Mouse (Mus musculus): ENCODE data around the gene Ebf3.
A peak's percentile ranks its signal among the peaks of the same experiment; 100 is the strongest.

The Ebf3 gene

DNA sequence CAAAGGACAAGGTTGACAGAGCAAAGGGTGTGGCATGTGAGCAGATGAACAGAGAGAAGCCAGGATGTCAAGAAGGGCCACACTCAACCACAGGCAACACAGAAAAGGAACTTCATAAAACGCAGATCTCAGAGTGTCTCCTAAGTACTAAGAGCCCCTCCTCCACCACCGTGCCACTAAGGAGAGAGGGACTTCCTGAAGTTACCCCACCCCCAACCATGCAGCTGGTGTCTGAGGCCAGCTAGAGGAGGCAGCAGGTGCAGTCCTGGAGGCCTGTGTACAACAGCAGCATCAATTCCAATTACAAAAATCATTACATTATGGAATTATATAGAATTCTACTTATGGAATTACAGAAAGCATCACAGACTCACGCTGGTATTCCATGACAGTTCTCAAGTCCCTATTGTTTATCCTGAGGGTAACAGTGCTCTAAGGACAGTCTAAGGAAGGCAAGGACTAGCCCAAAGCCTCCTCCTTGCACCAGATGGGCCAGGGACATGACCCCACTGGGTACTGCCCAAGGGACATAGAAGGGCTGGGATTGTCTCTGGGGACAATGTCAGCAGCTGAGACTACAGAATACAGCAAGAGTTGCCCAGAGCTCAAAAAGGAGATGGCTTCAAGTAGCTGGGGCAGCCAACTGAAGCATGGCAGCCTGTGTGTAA lies 24.8 kb downstream of the Ebf3 start:
- DNase-seq (ENCODE audit: low read depth, low spot score) = no peak

GRCm38 (mm10) chr7:137278171-137278570 lies 36.1 kb downstream of the Ebf3 start:
- DNase-seq (ENCODE audit: low read depth, low spot score) = no peak

DNA sequence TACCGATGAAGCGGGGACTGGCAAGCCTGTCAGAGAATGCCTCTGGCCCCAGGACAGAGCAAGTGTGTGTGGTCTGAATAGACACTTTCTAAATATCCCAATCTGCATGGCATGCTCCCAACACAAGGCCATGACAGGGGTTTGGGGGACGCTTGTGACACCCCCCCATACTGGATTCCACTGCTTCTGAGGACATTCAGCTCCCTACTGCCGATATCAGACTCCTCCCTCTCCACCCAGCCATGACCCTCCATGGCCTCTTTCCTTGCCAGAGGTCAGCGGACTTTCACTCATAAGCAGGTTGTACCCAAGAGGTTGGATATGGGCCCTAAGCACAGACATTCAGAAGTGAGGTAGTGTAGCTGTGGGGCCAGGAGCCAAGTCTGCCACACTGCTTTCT lies 36.5 kb downstream of the Ebf3 start:
- DNase-seq (ENCODE audit: low read depth, low spot score) = no peak

DNA sequence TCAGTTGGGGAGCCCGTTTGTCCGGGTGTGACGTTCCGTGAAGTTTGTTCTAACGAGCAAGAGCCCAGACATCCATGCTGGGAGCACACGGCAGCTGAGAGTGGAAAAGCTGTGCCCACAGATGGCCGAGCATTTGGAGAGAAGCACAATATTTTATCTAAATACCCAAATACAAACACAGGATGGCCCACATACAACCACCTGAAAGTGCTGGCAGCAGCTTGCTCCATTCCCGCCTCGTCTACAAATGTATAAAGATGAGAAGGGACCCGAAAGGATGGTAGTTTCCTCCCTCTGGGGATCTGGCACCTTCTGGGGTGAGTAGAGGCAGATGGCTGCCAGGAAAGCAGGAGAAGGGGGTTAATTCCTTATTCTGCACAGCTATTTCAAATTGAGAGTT lies 42.0 kb downstream of the Ebf3 start:
- no peak for DNase-seq (ENCODE audit: low read depth, low spot score)

- DNase-seq (ENCODE audit: low read depth, low spot score) = peak; percentile 51
Measured at GRCm38 (mm10) chr7:137268452-137269155, 45.6 kb downstream of the Ebf3 start.

DNA sequence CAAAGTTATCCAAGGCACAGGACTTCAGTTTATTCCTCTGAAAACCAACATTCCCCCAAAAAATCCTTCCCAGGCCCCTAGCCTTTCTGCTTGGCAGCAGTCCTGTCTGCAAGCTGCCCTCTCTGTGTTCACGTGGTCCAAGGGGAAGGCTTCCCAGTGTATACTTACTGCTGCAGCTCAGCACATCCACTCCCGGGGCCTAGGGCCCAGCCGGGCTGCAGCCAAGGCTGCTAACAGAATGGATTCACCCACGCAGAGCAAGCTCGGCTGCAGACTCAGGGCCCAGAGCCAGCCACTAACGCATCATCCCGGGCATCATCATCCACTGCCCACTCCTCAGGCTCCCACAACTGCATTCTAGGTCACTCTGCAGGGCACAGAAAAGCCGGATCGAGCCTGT lies 46.8 kb downstream of the Ebf3 start:
- DNase-seq (ENCODE audit: low read depth, low spot score) = no peak

GRCm38 (mm10) chr7:137266575-137266974 lies 47.7 kb downstream of the Ebf3 start:
- no peak for DNase-seq (ENCODE audit: low read depth, low spot score)

DNA sequence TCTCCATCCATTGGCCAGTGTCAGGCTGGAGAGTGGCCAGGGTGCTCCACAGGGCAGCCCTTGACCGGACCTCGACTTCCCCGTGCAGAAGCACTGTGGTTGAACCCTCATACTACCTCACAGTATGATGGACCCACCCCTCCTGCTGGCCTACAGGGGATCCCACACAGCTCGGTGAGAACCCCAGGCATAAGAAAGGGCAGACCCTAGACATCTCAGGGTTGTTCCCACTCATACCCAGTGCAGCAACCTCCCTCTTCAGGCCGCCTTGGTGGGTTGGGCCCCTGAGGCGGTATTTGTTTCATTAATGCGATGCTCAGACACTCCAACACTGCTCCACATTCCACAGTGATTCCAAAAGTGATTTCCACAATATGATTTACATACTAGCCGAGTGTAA lies 51.9 kb downstream of the Ebf3 start:
- no peak for DNase-seq (ENCODE audit: low read depth, low spot score)

GRCm38 (mm10) chr7:137246213-137246872 lies 67.9 kb downstream of the Ebf3 start:
- peak; percentile 51 for DNase-seq (ENCODE audit: low read depth, low spot score)

DNA sequence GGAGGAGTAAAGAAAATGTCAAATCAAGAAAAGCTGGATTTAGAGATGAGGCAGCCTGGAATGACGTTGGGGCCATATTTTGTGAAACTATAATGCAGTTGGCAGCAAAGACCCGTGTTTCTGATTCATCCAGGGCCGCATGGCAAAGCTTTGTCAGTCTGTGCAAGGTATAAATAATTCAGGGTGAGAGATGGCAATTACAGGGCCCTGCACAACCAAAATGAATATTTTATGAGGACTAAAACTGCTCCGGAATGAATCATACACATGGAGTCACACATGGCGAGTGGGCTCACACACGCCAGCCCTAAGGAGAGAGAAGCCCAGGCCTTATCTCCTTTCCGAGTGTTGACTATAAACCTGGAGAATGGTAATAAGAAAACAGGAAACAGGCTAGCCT lies 69.4 kb downstream of the Ebf3 start:
- DNase-seq (ENCODE audit: low read depth, low spot score) = no peak

DNA sequence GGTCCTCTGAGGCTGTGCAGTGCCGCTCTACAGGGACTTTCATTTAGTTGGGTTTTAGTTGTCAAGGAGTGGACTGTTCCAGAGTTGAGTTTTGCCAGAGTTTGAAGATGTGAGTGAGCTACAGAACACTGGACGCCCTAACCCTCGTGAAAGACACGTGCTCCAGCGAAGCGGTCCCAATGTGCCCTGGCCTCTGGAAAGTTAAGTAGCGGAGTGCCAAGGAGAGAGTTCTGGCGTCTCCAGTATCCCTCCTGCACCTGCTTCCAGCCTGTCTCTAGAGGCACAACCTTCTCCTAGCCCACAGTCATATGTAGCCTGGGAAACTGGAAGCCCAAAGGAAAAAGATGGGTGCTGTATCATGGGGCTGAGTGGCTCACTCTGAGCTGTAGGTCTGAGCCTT lies 73.8 kb downstream of the Ebf3 start:
- no peak for DNase-seq (ENCODE audit: low read depth, low spot score)

DNA sequence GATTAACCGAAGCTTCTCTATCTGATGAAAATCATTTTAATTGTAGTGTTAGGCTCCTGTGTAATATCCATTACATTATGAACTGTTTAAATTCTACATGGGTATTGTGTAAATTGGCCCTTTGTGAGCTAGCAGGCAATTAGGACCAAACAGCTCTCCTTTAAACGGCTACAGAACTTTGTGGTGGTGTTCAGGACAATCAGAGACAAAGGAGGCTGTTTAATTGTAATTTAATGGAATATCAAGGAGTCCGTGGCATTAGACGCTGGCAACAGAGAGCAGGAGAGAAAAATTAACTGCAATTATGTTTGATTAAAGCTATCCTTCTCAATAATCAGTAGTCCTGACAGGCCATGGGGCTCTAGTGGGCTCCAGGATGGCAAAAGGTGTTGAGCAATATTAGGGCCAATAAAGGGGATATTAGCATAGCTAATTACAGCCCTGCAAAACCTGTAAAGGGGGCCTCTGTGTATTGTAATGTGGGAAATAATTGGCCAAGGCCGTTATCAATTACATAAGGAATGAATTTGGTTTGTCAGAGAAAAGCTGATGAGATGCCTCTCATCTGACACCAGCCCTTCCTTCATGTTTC lies 74.6 kb downstream of the Ebf3 start:
- DNase-seq (ENCODE audit: low read depth, low spot score) = no peak

- no peak for DNase-seq (ENCODE audit: low read depth, low spot score)
Measured at GRCm38 (mm10) chr7:137237419-137237818, 76.8 kb downstream of the Ebf3 start.

DNA sequence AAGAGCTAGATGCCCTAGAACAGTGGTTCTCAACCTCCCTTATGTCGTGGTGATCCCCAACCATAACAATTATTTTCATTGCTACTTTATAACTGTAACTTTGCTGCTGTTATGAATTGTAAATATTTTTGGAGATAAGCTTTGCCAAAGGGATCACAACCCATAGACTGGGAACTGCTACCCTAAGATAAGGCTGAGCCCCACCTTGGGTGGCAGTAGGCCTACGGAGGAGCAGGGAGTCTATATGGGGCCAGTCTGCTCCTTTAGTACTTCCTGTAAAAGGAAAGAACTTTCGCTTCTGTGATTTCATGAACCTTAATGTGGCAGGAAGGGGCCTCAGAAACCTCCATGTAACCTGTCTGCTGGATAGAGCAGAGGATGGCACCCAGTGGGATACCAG lies 90.4 kb downstream of the Ebf3 start:
- no peak for DNase-seq (ENCODE audit: low read depth, low spot score)

GRCm38 (mm10) chr7:137222831-137223505 lies 91.3 kb downstream of the Ebf3 start:
- no peak for DNase-seq (ENCODE audit: low read depth, low spot score)

DNA sequence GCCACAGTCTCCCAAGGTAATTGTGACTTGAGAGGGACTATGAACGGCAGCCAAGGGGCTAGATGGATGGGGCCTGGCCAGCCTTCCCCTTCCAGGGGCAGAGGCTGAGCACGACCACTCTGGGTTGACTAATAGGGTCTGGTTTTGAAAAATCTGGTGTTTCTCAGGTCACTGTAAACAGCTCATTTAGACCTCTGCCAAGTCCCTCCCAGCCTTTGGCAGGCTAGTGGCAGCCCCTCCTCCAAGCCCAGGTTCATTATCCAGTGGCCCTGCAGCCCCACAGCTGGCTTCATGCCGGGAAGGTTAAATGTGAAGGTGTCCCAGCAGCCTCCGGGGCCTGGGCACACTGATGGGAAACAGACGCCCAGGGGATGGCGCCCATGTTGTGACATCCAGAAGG lies 92.6 kb downstream of the Ebf3 start:
- peak; percentile 40 for DNase-seq (ENCODE audit: low read depth, low spot score)

DNA sequence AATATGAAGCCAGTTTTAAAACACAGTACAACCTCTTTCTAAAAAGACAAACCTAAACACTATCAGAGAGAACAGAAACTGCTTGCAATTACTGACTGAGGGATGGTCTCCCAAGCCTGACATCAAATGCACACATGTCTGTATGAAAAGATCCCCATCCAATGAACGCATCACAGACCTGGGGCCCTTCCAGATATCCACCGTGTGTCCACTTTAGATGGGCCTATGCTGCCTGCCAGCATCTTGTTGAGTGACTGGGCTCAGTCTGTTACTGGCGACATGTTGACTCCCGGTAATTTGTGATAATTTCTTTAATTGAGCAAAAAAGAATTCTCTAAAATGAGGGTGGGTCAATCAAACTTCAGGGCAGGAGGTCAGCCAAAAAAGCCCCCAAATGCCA lies 93.8 kb downstream of the Ebf3 start:
- DNase-seq (ENCODE audit: low read depth, low spot score) = no peak

DNA sequence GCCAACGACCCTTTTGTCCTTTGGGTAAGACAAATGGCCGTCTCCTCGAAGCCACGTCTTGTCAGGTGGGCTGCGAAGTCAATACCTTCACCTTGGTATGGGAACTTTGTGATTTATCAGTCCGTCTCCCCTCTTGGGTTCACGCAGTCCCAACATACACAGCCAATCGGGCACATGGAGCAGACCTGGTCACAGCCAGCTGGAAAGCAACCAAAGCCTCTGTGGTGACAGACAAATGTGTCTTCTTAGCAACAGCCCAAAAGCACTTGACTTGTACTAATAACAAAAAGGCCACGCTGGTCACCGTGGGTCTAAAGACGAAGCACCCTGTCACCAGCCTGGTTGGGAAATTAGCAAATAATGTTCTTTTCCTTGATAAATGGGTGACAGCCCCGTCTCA lies 95.5 kb downstream of the Ebf3 start:
- DNase-seq (ENCODE audit: low read depth, low spot score) = no peak

- DNase-seq (ENCODE audit: low read depth, low spot score) = no peak
Measured at GRCm38 (mm10) chr7:137213444-137213843, 100.8 kb downstream of the Ebf3 start.

DNA sequence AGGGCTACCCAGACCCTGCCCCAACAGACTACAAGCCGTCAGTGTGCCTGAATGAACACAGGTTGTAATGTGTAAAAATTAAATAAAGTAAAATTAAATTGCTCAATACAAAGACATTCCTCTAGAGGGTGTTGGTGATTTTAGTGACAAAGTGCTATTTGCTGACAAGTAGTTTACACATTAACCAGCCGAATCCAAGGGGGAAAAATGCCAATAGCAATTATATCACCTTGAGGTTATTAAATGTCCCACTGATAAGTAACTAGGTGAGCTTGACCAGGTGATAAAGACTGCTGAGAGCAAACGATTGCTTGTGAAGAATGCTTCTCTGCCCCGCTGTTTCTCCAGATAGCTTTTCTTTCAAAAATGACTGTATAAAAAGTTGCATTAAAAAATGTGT lies 102.9 kb downstream of the Ebf3 start:
- no peak for DNase-seq (ENCODE audit: low read depth, low spot score)

DNA sequence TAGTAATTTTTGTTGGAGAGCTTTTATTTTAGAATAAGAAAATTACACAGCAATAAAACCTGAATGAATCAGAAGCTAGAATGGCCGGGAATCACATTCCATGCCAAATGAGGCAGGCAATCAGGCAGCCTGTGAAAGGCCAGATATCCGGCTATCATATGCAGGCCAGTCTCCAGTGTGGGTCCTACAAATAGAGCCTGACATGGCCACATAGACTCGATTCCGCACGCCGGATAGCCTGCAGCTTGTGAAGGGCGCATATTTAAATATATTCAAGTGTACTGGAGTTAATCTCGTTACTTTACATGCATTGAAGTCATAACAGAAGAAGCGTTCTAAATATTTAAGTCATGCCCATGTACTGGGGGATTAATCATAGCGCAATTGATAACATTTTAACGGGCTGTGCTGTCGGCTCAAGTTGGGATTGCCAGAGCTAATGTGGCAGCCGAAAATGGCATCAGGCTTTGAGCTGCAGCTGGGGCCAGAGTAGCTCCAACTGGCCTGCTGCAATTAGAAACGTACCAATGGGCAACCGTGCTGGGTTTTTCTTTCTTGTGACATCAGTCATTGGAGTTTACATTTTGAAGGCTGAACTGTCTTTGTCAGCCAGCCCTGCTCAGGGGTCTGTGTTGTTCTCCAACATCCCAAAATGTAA lies 104.4 kb downstream of the Ebf3 start:
- no peak for DNase-seq (ENCODE audit: low read depth, low spot score)

DNA sequence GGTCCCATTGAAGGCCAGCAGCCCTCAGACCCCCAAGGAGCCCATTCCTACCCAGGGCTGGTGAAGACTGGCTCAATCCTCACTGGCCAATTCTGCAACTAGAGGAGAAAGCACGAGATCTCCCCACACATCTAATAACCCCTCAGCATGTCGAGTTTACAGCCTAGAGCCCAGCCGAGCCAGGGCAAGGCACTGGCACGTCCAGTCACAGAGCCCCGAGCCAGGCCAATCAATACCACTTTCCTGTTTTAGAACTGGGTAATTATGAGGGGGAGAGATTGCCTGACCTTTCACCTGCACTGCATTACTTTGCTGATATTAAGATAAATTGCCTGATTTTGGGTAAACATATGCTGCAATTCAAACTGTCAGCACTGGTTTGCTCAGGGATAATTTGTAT lies 105.7 kb downstream of the Ebf3 start:
- DNase-seq (ENCODE audit: low read depth, low spot score) = no peak

All from embryo, embryonic 11.5 days (tissue).